Mouse (Mus musculus) MEL (cell line): Measurements from ENCODE around the gene Ttc17.

Experiments used
- EP300 ChIP-seq, 2 experiments: IDR thresholded peaks; 2 replicates each; pipeline ENCODE4 v1.6.1; 2011; ENCODE audit warnings: improper control_type of control experiment in 2 of 2, low read length in 2 of 2, low read depth in 1 of 2, mild to moderate bottlenecking in 1 of 2
- GABPA ChIP-seq: IDR thresholded peaks from 2 replicates; pipeline ENCODE4 v1.6.1; 2012; ENCODE audit warnings: low read depth, mild to moderate bottlenecking, inconsistent platforms, low read length, improper control_type of control experiment, moderate library complexity
- SIN3A ChIP-seq: IDR thresholded peaks from 2 replicates; pipeline ENCODE4 v1.6.1; 2012; ENCODE audit warnings: low read length, improper control_type of control experiment, inconsistent platforms
- SMC3 ChIP-seq: IDR thresholded peaks from 2 replicates; pipeline ENCODE4 v1.6.1; 2011; ENCODE audit warnings: low read depth, low read length, improper control_type of control experiment
- UBTF ChIP-seq: IDR thresholded peaks from 2 replicates; pipeline ENCODE4 v1.6.1; 2012; ENCODE audit warnings: low read depth, mild to moderate bottlenecking, inconsistent platforms, low read length, improper control_type of control experiment, moderate library complexity, borderline replicate concordance; ENCODE audit not compliant: insufficient read depth
- ZNF384 ChIP-seq: IDR thresholded peaks from 2 replicates; pipeline ENCODE4 v1.6.1; 2012; ENCODE audit warnings: low read depth, mild to moderate bottlenecking, inconsistent platforms, low read length, improper control_type of control experiment

GRCm38 (mm10) chr2:94290483-94290882, 116.0 kb downstream of the Ttc17 start:
- TF ChIP-seq UBTF, result no peak
- no peak for TF ChIP-seq ZNF384
- TF ChIP-seq EP300 (IDR thresholded peaks at IDR 0.05; ENCODE audit: low read depth in 1 of 2, low read length in 2 of 2), result no peak
- TF ChIP-seq GABPA, result no peak
- peak; percentile 90 for TF ChIP-seq SMC3
- TF ChIP-seq SIN3A, result no peak
